Mouse (Mus musculus): ENCODE measurements around the gene Nucks1.

Nucks1 gene

DNA sequence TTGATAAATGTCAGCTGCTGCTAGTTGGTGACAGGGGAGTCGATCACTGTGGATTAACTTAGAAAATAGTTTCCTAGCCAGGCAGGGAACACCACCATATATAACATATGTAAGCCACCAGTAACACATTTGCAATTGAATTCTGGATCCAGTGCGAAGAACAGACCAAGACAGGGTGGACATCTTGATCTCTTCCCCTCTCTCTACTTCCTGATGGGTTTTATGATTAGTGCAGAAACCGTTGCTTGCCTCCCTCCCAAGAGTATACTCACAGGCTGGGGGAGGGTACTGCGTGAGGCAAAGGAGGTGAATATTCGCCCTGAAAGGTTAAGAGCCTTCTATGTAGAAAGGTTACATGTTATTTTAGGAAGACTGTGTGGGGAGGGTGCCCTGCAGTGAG, 55.5 kb downstream of the Nucks1 start:
- no peak for DNase-seq (ENCODE audit: low spot score)

DNA sequence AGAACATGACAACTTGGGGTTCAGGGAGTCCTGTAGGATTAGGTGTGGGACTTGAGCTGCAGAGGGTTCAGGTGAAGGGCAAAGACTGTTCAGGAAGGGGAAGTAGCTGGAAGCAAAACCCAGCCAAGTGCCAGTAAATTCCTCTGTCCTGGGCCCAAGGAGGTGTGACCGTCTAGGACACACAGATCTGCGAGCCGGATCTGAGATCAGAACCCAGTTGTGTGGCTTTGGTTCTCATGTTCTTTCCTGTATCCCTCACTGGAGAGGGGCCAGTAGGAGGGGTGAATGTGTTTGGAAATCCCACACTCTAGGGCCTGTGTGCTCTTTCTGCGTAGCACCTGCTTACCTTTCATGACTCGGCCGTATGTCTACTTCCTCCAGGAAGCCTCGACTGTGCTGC, 57.0 kb downstream of the Nucks1 start:
- DNase-seq (ENCODE audit: low spot score): no peak

DNA sequence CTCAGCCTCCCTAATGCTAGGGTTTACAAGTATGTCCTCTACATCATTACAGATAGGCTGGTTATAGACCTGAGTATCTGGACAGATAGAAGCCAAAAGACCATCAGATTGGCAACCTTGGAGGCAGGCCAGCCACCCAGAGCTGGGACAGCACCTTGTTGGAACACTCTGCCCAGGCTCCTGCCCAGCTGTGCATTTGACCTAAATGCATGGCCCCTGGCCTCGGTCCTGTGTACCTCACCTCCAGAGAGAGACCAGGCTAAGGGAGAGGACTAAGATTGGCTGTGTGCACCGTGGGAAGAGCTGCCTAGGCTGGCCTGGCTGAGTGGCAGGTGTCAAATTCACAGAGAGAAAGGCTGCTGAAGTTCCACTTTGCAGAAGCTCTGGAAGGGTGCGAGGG, 58.2 kb downstream of the Nucks1 start:
- no peak for DNase-seq (ENCODE audit: low spot score)

DNA sequence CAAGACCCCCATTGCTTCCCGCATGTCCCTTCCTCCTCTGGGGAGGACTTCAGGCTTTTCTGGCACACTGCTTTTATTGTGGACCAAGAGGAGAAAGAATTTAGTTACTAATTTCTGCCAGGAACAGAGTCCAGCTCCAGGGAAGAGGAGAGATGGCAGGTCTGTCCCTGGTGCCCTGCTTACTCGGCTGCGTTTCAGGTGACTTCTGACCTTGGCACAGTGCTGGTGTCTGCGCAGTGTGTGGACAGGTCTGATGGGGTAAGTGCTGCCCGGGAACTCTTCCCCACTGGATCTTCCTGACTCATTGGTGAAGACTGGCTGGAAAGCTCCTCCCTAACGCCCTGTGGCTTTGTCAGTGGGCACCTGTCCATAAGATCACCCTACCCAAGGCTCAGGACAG, 58.6 kb downstream of the Nucks1 start:
- no peak for DNase-seq (ENCODE audit: low spot score)

DNA sequence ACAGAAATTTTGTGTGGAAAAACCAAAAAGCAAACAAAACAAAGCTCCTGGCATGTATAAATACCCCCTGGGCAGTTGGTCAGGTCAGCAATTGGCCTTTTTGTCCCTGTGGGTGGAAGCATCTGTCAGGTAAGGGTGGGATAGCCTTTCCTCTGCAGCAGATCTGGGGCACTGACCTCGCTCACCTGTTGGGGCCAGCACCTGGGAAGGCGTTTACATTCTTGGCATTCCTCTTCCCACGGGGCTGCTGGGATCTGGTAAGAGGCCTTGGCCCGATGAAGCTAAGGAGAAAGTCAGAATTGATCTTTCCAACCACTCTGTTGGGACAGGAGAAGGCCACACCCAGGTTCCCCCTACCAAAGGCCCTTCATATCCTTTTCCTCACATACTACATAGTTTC, 59.5 kb downstream of the Nucks1 start:
- DNase-seq (ENCODE audit: low spot score): no peak

DNA sequence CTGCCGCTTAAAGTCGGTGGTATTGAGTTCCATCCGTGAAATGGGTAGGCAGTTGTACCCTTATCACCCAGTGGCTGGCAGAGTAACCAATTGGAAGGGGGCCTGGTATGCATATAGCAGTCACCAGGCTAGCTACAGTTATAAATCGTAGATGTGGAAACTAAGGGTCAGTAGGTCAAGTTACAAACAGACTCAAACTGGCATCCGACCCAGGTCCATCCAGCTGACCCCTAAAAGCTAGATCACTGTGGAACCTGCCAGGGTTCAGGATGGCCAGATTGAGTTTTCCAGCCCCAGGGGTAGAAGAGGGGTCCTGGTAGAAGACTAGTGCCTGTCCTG, 60.0 kb downstream of the Nucks1 start:
- no peak for DNase-seq (ENCODE audit: low spot score)

DNA sequence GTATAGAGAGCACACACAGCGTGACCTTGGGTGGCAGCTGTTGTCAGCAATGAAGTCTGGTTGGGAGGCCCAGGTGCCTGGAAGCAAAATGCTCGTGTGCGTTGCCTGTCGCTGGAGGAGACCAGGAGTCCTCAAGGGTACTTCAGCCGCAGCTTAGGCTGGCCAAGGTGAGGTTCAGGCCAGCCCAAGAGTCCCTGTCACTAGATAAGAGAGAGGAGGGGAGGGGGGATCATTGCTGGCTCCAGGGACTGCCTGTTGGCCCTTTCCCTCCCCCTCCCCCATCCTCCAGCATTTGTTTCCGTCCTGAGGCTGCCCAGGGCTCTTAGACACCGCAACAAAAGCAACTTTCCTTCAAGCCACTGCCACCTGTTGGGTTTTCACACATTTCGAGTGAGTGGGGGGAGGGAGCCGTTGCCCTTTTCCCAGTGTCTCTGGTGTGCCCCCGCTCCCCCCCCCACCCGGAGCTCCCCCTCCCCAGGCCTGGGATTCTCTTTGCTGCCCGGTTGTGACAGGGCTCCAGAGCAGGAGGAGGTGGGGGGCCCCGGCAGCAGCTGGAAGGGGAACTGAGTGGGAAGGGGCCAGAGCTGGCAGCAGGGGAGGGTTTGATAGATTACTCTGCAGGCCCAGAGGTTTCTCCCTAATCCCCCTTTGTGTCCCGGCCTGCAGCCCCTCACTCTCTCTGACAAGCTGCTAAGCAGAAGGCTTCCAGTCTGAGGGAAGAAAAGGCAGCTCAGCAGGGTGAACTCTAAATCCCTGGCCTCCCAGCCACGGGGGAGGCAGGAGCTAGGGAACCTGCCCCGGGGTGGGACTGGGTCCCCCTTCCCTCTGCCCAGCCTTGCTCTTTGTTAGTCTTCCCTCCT, 60.6 kb downstream of the Nucks1 start:
- no peak for DNase-seq (ENCODE audit: low spot score)

DNA sequence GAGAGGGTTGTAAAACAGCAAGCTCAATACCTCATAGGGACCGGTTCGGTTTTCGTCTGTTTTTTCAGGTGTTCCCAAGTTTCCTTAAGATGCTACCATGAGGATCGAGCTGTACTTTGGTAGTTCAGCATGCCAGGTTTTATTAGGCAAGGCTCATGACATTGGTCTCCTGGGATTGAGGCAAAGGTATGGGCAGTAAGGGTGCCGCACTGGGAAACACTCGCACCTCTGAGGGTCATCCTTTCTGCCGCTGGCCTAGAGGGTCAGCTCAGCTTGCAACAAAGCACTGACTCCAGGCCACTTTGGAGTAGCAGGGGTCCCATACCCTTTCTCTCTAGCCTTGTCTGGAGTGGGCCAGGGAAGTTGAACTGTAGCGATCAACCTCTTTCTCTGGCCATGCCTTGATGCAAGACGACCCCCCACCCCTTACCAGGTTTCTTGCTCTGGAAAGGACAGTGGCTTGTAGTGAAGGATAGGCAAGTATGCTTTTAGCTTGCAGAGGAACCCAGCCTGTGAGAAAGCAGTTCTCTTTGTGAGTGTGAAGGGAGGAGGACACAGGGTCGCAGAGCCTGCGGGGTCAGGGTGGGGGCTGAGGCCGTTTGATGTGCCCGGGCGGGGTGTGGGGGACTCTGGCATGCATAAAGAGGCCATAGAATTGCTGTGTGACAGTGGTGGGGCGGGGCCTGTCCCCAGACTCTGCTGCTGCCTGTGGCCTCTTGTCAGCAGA, 61.6 kb downstream of the Nucks1 start:
- no peak for DNase-seq (ENCODE audit: low spot score)

DNA sequence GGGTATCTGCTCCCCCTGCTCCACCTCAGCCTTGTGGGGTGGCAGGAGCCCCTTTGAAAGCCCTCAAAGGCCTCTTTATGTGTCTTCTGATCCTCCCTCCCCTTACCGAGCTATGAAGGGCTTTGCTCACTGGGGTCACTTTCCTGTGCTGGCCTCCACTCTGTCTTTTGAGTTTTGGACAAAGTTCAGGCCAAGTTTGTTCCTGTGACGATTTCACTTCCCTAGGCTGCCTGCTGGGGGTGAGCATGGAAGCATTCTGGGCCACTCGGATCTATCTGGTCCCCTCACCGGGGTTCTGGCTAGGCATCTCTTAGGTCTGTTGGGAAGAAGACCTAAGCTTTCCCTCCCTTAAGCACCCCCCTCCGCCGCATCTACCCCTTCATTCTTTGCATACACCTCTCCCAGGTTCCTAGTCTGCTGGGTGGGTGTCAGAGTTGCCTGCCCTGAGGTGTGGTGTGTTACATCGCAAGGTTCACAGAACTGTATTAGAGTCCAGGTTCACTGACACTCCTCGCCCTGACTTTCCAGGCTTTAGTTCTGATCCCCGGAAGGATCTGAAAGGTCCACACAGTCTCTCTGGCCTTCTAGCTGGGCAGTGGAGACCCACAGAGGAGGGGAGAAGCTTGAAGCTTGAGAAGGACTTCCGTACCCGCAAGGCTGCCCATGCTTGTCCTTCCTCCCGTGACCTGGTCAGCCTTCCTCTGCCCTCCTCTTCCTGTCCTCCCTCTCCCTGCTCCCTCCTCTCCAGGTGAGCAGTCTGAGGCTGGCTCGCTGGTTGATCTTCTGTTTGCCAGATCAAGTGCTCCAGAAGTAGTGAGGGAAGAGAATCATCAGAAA, 62.4 kb downstream of the Nucks1 start:
- no peak for DNase-seq (ENCODE audit: low spot score)

DNA sequence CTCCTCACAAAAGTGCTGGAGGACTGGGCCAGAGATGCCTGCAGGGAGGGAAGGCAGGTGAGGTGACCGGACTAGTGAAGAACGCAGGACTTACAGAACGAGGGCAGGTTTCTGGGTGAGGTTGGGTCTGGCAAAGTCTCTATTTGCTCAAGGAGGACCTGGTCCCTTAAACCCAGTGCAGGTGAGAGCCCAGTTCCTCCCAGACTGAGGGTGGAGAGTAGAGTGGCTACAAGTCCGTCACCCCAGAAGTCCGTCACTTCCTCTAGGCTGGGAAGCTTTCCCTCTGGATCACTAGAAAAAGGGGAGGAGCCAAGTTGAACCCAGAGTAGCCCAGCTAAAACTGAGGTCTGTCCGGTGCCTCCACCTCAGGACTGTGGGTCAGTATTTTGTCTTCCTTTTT, 63.7 kb downstream of the Nucks1 start:
- no peak for DNase-seq (ENCODE audit: low spot score)

DNA sequence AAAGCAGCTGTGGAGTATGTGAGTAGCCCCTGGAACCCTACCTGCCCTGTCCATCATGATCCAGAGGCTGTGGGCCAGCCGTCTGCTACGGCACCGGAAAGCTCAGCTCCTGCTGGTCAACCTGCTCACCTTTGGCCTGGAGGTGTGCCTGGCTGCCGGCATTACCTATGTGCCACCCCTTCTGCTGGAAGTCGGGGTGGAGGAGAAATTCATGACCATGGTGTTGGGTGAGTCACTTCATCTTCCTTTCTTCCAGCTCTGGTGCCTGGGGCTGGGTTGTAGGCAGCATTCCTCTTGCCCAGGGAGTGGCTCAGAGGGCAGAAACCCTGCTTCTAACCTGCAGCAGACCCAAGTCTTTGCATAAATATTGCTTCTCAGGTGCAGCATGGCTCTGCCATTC, 66.6 kb downstream of the Nucks1 start:
- no peak for DNase-seq (ENCODE audit: low spot score)

DNA sequence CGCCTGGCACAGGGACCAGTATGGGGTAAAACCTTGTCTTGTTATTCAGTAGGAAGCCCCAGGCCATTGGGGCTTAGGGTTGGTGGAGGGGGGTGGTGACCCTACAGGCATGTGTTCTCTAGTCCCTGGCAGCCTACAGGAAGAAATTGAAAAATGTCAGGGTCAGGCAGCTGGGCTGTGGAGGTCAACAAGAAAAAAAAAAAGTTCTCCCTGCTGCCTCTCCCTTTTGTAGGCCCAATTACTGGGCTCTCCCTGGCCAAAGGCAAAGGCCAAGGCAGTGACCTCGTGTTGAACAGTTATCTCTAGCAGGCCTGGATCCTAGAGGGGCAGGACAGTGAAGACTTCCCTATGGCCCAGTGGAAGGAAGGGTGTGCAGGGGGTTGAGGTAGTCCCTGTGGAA, 70.1 kb downstream of the Nucks1 start:
- no peak for DNase-seq (ENCODE audit: low spot score)

DNA sequence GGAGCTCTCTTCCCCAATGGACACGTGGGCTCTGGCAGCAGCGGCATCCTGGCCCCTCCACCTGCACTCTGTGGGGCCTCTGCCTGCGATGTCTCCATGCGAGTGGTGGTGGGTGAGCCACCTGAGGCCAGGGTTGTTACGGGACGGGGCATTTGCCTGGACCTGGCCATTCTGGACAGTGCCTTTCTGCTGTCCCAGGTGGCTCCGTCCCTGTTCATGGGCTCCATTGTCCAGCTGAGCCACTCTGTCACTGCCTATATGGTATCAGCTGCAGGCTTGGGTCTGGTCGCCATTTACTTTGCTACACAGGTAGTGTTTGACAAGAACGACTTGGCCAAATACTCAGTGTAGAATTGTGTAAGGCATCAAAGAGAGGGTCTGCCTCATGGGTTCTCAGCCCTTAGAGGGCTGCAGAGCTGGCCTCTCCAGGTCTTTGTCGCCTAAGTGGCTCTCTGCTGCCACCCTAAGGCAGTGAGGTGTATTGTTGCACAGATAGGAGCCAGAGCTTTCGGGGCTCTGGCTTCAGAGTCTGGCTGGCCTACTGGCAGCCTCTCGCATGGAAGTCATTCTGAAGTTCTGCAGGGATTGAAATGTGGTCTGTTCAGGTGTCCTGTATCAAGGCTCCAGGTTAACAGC, 71.2 kb downstream of the Nucks1 start:
- peak; percentile 63 for DNase-seq (ENCODE audit: low spot score)

DNA sequence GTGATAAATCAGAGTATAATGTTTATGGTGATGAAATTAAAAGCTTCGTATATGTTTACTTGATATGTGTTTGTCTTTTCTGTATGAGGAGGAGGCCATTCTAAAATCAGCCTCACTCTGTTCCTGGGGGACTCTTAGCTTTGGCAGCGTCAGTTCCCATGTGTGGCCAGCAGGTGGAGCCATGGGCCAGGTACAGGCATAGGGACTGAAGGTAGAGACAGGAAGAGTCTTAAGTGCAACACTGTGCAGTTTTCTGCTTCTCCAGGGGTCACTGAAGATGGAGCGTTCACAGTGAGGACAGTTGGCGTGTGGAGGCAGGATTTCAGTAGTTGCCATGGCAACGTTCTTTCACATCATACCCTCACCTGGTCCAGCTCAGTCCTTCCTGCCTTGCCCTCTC, 72.6 kb downstream of the Nucks1 start:
- peak; percentile 68 for DNase-seq (ENCODE audit: low spot score)

DNA sequence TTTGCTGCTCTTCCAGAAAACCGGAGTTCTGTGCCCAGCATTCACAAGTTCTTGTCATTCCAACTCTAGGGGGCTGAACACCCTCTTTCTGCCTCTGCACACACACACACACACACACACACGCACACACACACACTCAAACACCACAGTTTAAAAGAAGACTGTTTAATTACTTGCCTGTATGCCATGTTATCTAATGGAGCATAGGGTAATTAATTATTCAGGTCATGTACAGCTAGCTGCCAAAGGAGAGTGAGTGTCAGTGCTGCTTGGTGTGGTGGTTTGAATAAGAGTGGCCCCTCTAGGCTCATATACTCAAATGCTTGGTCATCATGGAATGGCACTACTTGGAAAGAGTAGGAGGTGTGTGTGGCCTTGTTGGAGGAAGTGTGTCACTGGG, 73.5 kb downstream of the Nucks1 start:
- no peak for DNase-seq (ENCODE audit: low spot score)

Data from c-Kit-positive CD71-positive TER-119-positive erythroid progenitor cells, embryonic 14.5 days (primary cell).